Mouse (Mus musculus): ENCODE data around the gene Sf3b5. TPM values are rescaled to one million over a fixed set of nuclear protein-coding genes. Genes with fewer than 3 reads are reported as not detected.
A peak's percentile ranks its signal among the peaks of the same experiment; 100 is the strongest.

Sf3b5 gene
- 27.1 and 28.1 TPM in 2 replicates for polyA plus RNA-seq (2015; fragmentation: Nextera tagmentation; extraction: Ambion mirVana)

DNA sequence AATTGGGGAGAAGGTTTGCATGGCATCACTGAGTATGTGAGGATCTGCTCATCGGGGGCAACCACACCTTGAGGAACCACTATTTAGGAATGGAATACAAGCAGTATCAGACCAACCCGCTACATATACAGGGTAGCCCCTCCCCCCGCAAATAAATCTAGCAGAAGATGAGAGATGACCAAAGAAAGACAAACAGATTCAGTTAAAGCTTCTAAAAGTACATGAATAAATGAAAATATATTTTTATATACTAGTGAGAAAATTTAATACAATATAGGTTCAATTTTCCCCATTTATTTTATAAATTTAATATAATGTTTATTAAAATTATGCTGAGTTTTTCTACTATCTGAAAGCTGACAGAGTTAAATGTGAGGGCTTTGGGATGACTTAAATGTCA, at the start of gene Sf3b5:
Sf3b5 (plus strand) TSS at position 301 of the 400 bp plus-strand sequence.
- no peaks in the 10 kb centered on the region for H3K9me3 ChIP-seq
- ATAC-seq, result no peak
- H3K4me1 ChIP-seq (replicated peaks), result peaks cover 13% of the 10 kb centered on the region
- WGBS, result 93% methylated on average over 3 of the region's 3 CpGs
- H3K4me2 ChIP-seq (replicated peaks), result no peak within 1 kb of the TSS
- H3K36me3 ChIP-seq, result 0 out of 2 replicates have a peak, but pooled peaks cover under 1% of the 10 kb centered on the region
- H3K27me3 ChIP-seq, result no peaks in the 10 kb centered on the region
- no peak within 1 kb of the TSS for H3K4me3 ChIP-seq (replicated peaks)
- H3K27ac ChIP-seq, result no peak within 1 kb of the TSS
- H3K9ac ChIP-seq (replicated peaks), result no peak within 1 kb of the TSS

DNA sequence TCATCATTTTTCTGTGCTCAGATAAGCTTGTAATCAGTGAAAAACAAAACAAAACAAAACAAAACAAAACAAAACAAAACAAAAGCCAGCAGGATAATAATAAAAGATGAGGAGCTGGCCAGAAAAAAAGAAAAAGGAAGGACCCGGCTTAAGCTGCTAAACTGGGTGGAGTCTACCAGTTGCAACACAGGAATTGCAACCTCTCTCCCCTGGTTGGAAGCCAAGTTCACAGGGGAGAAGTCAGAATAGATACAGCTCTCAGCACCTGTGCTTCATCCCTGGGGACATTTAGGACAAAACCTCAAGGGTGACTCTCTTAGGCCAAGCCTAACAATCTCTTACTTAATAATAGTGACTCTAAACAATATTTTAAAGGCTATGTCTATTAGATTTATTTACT, 49.3 kb upstream of the Sf3b5 start:
- Histone ChIP-seq H3K4me1 (replicated peaks) (no peaks in the 10 kb centered on the region), H3K4me2 (replicated peaks) (no peak overlapping the region), H3K36me3 (no peaks in the 10 kb centered on the region), H3K9me3 (no peaks in the 10 kb centered on the region), H3K27me3 (no peaks in the 10 kb centered on the region), H3K4me3 (replicated peaks) (no peak overlapping the region), H3K9ac (replicated peaks) (no peak overlapping the region), H3K27ac (no peak overlapping the region)
- 64% methylated on average over 1 of the region's 1 CpGs for WGBS
- no peak for ATAC-seq

DNA sequence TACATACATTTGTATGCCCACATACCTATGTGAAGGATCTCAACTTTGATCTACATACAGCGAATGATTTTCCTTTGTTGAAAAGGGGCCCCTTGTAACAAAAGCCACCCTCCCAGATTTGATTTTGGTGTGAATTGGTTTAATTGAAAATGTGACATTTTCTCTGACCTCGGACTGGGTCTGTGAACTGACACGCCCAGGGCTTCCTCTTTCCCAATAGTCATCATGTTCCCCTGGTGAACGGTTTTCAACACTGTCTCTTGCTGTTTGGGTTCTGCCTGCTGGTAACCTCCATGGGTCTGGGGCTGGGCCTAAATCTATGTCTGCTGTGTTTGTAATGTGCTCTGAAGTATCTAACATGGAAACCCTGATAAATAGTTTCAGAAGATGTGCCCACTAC, 47.9 kb upstream of the Sf3b5 start:
- ATAC-seq, result no peak
- WGBS, result 79% methylated on average over 4 of the region's 4 CpGs
- Histone ChIP-seq H3K9ac (replicated peaks) (no peak overlapping the region), H3K9me3 (no peaks in the 10 kb centered on the region), H3K4me1 (replicated peaks) (no peaks in the 10 kb centered on the region), H3K36me3 (no peaks in the 10 kb centered on the region), H3K4me3 (replicated peaks) (no peak overlapping the region), H3K27me3 (peaks cover 6% of the 10 kb centered on the region), H3K27ac (no peak overlapping the region), H3K4me2 (replicated peaks) (no peak overlapping the region)

DNA sequence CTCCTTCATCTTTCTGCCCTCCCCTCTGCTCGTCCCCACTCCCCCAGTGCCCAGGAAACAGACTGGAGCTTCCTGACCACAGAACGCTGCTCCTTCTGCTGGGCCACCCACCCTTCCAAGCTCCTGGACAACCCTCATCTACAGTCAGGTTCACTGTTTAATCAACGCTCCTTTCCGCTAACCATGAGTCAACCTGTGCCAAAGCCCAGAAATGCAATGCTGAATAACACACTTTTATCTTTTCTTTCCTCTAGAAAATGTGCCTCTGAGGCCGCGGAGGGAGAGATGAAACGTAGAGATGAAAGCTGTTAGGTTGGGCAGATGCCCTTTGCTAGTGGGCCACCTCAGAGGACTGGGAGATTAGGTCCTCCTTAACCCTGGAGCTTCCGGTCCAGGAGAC, 43.6 kb upstream of the Sf3b5 start:
- no peak for ATAC-seq
- peaks cover 11% of the 10 kb centered on the region for H3K27me3 ChIP-seq
- 0 out of 2 replicates have a peak, but pooled peaks cover 7% of the 10 kb centered on the region for H3K4me1 ChIP-seq (replicated peaks)
- no peak overlapping the region for H3K4me3 ChIP-seq (replicated peaks)
- WGBS, result 85% methylated on average over 8 of the region's 8 CpGs
- H3K9ac ChIP-seq (replicated peaks), result no peak overlapping the region
- H3K9me3 ChIP-seq, result no peaks in the 10 kb centered on the region
- no peak overlapping the region for H3K27ac ChIP-seq
- no peaks in the 10 kb centered on the region for H3K36me3 ChIP-seq
- H3K4me2 ChIP-seq (replicated peaks), result no peak overlapping the region

DNA sequence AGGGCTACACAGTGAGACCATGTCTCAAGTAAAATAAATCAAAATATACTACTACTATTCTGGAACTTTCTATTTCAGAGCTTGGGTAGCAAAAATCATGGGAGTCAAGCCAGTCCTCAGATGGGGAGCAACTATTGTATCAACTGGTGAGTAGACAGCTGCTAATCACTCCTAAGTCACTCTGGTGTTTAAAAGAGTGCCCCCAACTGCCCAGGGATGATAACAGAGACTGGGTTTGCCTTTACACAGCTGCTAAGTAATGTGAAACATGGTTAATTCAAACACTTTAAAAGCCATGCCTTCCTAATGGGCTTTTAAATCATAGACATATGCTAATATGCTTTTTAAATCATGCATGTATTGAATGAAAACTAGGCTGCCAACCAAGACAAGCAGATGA, 42.9 kb upstream of the Sf3b5 start:
- H3K9ac ChIP-seq (replicated peaks), result no peak overlapping the region
- peaks cover 11% of the 10 kb centered on the region for H3K27me3 ChIP-seq
- H3K36me3 ChIP-seq, result no peaks in the 10 kb centered on the region
- H3K4me1 ChIP-seq (replicated peaks), result 0 out of 2 replicates have a peak, but pooled peaks cover 7% of the 10 kb centered on the region
- ATAC-seq, result no peak
- no peak overlapping the region for H3K4me2 ChIP-seq (replicated peaks)
- H3K9me3 ChIP-seq, result no peaks in the 10 kb centered on the region
- no peak overlapping the region for H3K4me3 ChIP-seq (replicated peaks)
- H3K27ac ChIP-seq, result no peak overlapping the region

DNA sequence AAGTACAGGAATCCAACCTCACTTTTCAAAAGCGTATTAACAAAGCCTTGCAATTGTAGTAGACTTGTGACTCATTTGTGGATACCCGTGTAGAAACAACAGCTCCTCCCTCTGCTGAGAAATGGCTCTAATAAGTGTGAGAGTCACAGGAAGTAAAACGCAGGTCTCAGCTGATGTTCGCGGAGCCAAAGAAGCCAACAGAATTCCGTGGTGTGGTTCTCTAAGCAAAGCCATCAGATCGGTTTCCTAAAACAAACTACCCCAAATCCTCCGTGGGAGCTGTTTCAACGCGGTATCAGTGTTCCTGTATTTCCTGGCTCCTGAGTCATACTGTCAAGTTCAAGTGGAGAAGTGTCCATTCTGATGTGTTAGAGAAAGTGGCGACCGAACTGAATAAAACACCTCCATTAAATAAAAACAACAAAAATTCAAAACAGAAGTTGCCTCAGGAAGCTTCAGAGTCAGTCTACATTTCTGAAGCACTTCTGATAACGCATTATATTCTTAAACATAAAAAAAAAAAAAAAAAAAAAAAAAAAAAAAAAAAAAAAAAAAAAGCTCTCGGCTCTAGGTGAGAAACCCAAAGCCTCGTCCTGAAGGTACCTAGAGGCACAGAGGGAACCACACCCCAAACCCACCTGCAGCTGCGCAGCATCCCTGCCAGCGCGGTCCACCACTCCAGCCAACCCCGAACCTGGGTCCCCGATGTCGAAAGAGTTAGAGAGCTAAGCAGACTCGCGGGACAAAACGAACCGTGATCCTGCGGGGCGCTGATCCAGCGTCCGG, 41.6 kb upstream of the Sf3b5 start:
- WGBS, result 7% methylated on average over 29 of the region's 29 CpGs
- ATAC-seq, result no peak
- no peak overlapping the region for H3K27ac ChIP-seq
- peaks cover 11% of the 10 kb centered on the region for H3K27me3 ChIP-seq
- H3K36me3 ChIP-seq, result no peaks in the 10 kb centered on the region
- peak overlapping the region; percentile 64 for H3K9ac ChIP-seq (replicated peaks)
- H3K4me2 ChIP-seq (replicated peaks), result peak overlapping the region; percentile 82
- 0 out of 2 replicates have a peak, but pooled peaks cover 7% of the 10 kb centered on the region for H3K4me1 ChIP-seq (replicated peaks)
- H3K9me3 ChIP-seq, result no peaks in the 10 kb centered on the region
- peak overlapping the region; percentile 61 for H3K4me3 ChIP-seq (replicated peaks)

DNA sequence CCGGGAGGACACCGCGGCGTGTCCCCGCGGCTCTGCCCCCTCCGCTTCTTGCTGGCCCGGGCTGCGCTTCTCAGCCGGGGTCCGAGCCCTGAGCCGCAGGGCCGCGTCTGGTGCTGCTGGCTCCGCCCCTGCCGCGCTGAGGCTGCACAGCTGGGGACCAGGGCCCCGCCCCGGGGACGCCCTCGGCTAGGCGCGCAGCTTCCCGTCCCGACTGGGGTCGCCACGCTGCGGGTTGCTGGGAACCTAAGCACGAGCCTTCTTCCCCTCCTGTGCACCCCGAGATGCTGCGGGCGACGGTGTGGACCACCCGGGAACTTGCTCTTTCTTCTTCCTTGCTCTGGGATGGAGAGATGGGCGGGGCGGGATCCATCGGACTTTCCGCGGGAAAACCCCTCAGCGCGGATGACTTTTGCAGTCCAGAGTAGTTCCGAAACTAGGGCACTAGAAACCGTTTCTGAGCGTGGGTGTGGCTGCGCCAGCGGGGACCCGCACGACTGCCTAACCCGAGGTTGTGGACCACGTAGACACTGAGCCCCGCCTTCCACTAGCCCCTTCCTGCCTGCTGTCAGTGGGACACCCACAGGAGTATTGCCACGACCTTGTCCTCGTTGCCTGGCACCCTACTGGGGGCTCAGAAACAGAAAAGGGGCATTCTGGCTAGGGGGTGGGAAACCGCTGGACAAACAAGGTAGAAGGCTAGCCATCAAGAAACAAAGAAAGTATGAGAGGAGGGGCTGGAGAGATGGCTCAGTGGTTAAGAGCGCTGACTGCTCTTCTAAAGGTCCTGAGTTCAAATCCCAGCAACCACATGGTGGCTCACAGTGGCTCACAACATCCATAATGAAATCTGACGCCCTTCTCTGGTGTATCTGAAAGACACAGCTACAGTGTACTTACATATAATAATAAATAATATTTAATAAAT, 40.7 kb upstream of the Sf3b5 start, which contains the start of gene Stx11:
Stx11 (minus strand) TSS at position 148 of the 925 bp plus-strand sequence.
- Histone ChIP-seq H3K9ac (replicated peaks) (peak within 1 kb of the TSS; percentile 64), H3K27me3 (peaks cover 11% of the 10 kb centered on the region), H3K27ac (no peak within 1 kb of the TSS), H3K4me2 (replicated peaks) (peak within 1 kb of the TSS; percentile 82), H3K4me3 (replicated peaks) (peak within 1 kb of the TSS; percentile 61), H3K36me3 (no peaks in the 10 kb centered on the region), H3K9me3 (no peaks in the 10 kb centered on the region), H3K4me1 (replicated peaks) (0 out of 2 replicates have a peak, but pooled peaks cover 7% of the 10 kb centered on the region)
- ATAC-seq, result peak; percentile 95
- 3% methylated on average over 56 of the region's 56 CpGs for WGBS

DNA sequence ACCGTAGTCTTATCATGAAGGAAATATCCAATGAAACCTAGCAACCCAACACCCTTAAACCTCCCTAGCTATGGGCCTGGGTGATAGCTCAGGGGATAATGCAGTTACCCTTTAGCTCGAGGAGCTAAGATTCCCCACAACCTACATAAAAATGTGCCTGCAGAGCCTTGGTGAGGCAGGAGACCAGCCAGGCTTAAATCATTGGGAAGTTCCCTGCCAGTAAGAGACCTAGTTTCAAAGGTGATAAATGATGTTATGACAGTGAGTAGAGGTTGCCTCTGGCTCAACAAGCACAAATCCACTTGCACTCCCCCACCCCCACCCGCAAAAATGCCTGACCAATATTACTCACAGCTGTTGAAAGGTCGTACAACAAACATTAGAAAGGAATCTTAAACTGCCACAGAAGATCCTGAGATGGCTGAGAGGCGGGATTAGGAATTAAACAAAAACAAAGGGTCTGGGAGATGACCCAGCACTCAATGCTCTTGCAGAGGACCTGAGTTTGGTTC, 39.4 kb upstream of the Sf3b5 start:
- H3K27me3 ChIP-seq, result peaks cover 11% of the 10 kb centered on the region
- no peak overlapping the region for H3K27ac ChIP-seq
- H3K36me3 ChIP-seq, result no peaks in the 10 kb centered on the region
- WGBS, result 89% methylated on average over 5 of the region's 5 CpGs
- no peak for ATAC-seq
- no peaks in the 10 kb centered on the region for H3K9me3 ChIP-seq
- H3K9ac ChIP-seq (replicated peaks), result no peak overlapping the region
- no peak overlapping the region for H3K4me3 ChIP-seq (replicated peaks)
- 0 out of 2 replicates have a peak, but pooled peaks cover 7% of the 10 kb centered on the region for H3K4me1 ChIP-seq (replicated peaks)
- no peak overlapping the region for H3K4me2 ChIP-seq (replicated peaks)

DNA sequence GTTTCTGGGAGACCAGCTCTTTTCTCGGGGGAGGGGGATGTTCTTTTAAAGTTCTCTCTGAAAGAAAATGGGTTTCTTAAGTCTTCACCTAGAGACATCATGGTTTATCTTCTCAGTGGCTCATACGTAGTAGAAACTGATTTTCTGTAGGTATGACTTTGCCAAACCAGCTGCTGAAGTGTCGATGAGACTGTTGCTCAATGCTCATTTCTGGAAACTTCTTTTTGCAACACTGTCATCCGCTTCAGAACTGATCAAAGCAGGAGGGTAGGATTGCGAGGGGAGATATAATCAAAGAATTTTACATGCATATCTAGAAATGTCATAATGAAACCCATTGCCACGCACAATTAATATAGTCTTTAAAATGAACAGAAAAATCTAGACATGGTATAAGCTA, 30.6 kb upstream of the Sf3b5 start:
- H3K4me1 ChIP-seq (replicated peaks), result no peaks in the 10 kb centered on the region
- no peak overlapping the region for H3K27ac ChIP-seq
- no peaks in the 10 kb centered on the region for H3K36me3 ChIP-seq
- H3K27me3 ChIP-seq, result no peaks in the 10 kb centered on the region
- no peaks in the 10 kb centered on the region for H3K9me3 ChIP-seq
- no peak for ATAC-seq
- H3K4me2 ChIP-seq (replicated peaks), result no peak overlapping the region
- no peak overlapping the region for H3K4me3 ChIP-seq (replicated peaks)
- no peak overlapping the region for H3K9ac ChIP-seq (replicated peaks)
- 92% methylated on average over 6 of the region's 6 CpGs for WGBS

DNA sequence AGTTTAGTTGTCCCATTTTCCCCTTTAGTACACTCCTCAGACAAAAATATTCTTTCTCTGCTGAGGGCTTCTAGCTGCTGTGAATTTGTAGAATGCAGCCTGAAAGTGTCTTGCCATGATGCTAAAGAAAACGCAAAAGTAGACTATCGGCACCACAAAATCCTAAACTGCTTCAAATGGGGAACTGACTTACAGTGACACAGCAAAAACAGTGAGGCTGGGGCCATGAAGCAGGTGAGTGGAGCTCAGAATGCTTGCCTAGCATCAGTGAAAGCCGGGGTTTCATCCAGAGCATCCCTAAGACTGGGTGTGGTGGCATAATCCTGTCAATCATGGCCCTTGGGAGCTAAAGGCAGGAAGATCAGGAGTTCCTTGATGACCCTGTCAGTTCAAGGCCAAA, 29.7 kb upstream of the Sf3b5 start:
- Histone ChIP-seq H3K27me3 (no peaks in the 10 kb centered on the region), H3K9me3 (no peaks in the 10 kb centered on the region), H3K4me3 (replicated peaks) (no peak overlapping the region), H3K27ac (no peak overlapping the region), H3K4me1 (replicated peaks) (no peaks in the 10 kb centered on the region), H3K36me3 (no peaks in the 10 kb centered on the region), H3K4me2 (replicated peaks) (no peak overlapping the region), H3K9ac (replicated peaks) (no peak overlapping the region)
- ATAC-seq, result no peak
- WGBS, result 92% methylated on average over 3 of the region's 3 CpGs

DNA sequence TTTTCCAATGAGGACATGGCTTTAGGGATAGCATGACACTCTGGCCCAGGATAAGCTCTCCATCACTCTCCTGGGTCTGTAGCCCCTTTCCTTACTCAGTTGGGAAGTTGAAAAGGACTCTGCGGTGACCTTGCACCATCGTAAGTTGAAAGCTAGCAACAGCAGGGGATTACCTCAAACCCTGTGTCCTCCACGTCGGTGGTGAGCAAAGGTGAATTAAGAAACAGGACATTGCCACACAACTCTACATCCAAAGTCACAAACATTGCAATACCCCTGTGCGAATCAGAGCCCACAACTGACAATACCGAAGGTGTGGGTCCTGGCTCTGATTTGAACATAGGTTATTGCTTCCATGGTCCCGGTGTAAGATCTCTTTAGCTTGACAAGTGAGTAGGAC, 29.2 kb upstream of the Sf3b5 start:
- no peak overlapping the region for H3K27ac ChIP-seq
- H3K27me3 ChIP-seq, result no peaks in the 10 kb centered on the region
- H3K4me1 ChIP-seq (replicated peaks), result no peaks in the 10 kb centered on the region
- no peak overlapping the region for H3K9ac ChIP-seq (replicated peaks)
- ATAC-seq, result no peak
- no peaks in the 10 kb centered on the region for H3K9me3 ChIP-seq
- no peak overlapping the region for H3K4me3 ChIP-seq (replicated peaks)
- no peak overlapping the region for H3K4me2 ChIP-seq (replicated peaks)
- 89% methylated on average over 7 of the region's 7 CpGs for WGBS
- no peaks in the 10 kb centered on the region for H3K36me3 ChIP-seq

DNA sequence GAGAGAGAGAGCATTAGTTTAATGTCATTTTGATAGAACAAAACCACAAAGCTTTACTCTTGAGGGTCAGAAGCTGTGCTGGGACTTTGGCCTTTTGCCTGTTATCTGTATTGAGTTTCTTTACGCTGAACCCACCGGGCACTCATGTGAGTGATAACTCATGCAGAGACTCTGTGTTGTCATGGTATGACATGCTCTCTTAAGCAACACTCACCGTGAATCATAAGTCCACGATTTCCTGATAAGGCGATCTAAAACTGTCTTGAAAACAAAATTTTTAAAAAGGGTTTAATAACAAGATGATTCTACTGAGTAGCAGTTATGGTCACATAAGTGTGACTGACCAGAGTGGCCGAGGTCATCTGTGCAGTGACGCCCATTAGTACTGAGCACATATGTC, 28.6 kb upstream of the Sf3b5 start:
- Histone ChIP-seq H3K4me1 (replicated peaks) (no peaks in the 10 kb centered on the region), H3K27me3 (no peaks in the 10 kb centered on the region), H3K9me3 (no peaks in the 10 kb centered on the region), H3K27ac (no peak overlapping the region), H3K36me3 (no peaks in the 10 kb centered on the region), H3K4me2 (replicated peaks) (no peak overlapping the region), H3K4me3 (replicated peaks) (no peak overlapping the region), H3K9ac (replicated peaks) (no peak overlapping the region)
- 94% methylated on average over 7 of the region's 7 CpGs for WGBS
- no peak for ATAC-seq

Measured in midbrain, embryonic 13.5 days (tissue).